Mouse (Mus musculus) testis, adult 2 months (tissue): Measurements from ENCODE around the gene Txn1. TPM values are rescaled to one million over a fixed set of nuclear protein-coding genes. Genes with fewer than 3 reads are reported as not detected.
A peak's percentile ranks its signal among the peaks of the same experiment; 100 is the strongest.

Experiments used
- H3K27ac ChIP-seq: fragments of 200-500 bp; 2 replicates; pipeline ENCODE4 v1.5.1; 2012; ENCODE audit warnings: low read depth, low read length; ENCODE audit not compliant: control insufficient read depth, insufficient read depth
- H3K27me3 ChIP-seq: fragments of 200-500 bp; 2 replicates; pipeline ENCODE4 v1.6.1; 2012; ENCODE audit warnings: mild to moderate bottlenecking, low read length, moderate library complexity; ENCODE audit not compliant: control insufficient read depth, insufficient read depth
- H3K36me3 ChIP-seq: fragments of 200-500 bp; 2 replicates; pipeline ENCODE4 v1.6.1; 2012; ENCODE audit warnings: mild to moderate bottlenecking, low read length; ENCODE audit not compliant: control insufficient read depth, insufficient read depth
- H3K4me1 ChIP-seq: fragments of 200-500 bp; 2 replicates; pipeline ENCODE4 v1.6.1; 2012; ENCODE audit warnings: low read length; ENCODE audit not compliant: control insufficient read depth, insufficient read depth
- H3K4me3 ChIP-seq: fragments of 200-500 bp; 2 replicates; pipeline ENCODE4 v1.5.1; 2012; ENCODE audit warnings: low read depth, mild to moderate bottlenecking, low read length, moderate library complexity, mixed read lengths; ENCODE audit not compliant: control insufficient read depth
- CTCF ChIP-seq: fragments of 200-500 bp; IDR thresholded peaks from 2 replicates; pipeline ENCODE4 v1.5.1; 2012; ENCODE audit warnings: low read depth, mild to moderate bottlenecking, inconsistent platforms, low read length, moderate library complexity; ENCODE audit not compliant: control insufficient read depth, insufficient read depth, insufficient replicate concordance
- POLR2A ChIP-seq: fragments of 200-500 bp; IDR thresholded peaks from 2 replicates; pipeline ENCODE4 v1.6.1; 2012; ENCODE audit warnings: low read depth, mild to moderate bottlenecking, inconsistent platforms, low read length, moderate library complexity; ENCODE audit not compliant: control insufficient read depth
- polyA plus RNA-seq: library from polyadenylated mRNA; depleted of rRNA; stranded (reverse); fragments of >200 nt; gene quantifications from 2 replicates; pipeline ENCODE4 v1.2.3, GENCODE M21; 2012; rRNA removed

The Txn1 gene
- 19.7 and 22.5 TPM in 2 replicates for polyA plus RNA-seq

- H3K27ac ChIP-seq, result peak within 1 kb of the TSS; percentile 96
- H3K4me3 ChIP-seq, result peak within 1 kb of the TSS; percentile 90
- H3K4me1 ChIP-seq, result peaks cover 13% of the 10 kb centered on the region
- TF ChIP-seq POLR2A, result peak; percentile 69
- no peak for TF ChIP-seq CTCF
- H3K36me3 ChIP-seq, result no peaks in the 10 kb centered on the region
- no peaks in the 10 kb centered on the region for H3K27me3 ChIP-seq
Observed at GRCm38 (mm10) chr4:57956029-57956960, at the start of gene Txn1. Gene Txn1 (minus strand): TSS chr4:57956411.

GRCm38 (mm10) chr4:58003501-58003900 lies 47.3 kb upstream of the Txn1 start:
- Histone ChIP-seq H3K4me1 (no peaks in the 10 kb centered on the region; the same call in 1 of the 2 replicates), H3K36me3 (no peaks in the 10 kb centered on the region), H3K27me3 (no peaks in the 10 kb centered on the region), H3K4me3 (no peak overlapping the region; the same call in 1 of the 2 replicates), H3K27ac (no peak overlapping the region)
- TF ChIP-seq POLR2A, result no peak
- no peak for TF ChIP-seq CTCF

GRCm38 (mm10) chr4:57991425-57991824 lies 35.2 kb upstream of the Txn1 start:
- H3K36me3 ChIP-seq, result no peaks in the 10 kb centered on the region
- TF ChIP-seq CTCF, result no peak
- no peak for TF ChIP-seq POLR2A

GRCm38 (mm10) chr4:57974400-57975117 lies 18.3 kb upstream of the Txn1 start:
- no peak overlapping the region for H3K27ac ChIP-seq
- no peaks in the 10 kb centered on the region for H3K4me1 ChIP-seq
- no peaks in the 10 kb centered on the region for H3K27me3 ChIP-seq
- H3K4me3 ChIP-seq, result no peak overlapping the region
- H3K36me3 ChIP-seq, result no peaks in the 10 kb centered on the region
- no peak for TF ChIP-seq POLR2A
- no peak for TF ChIP-seq CTCF

More at GRCm38 (mm10) chr4:57991425-57991824, 35.2 kb upstream of the Txn1 start:
- Histone ChIP-seq H3K27ac (no peak overlapping the region), H3K4me3 (no peak overlapping the region), H3K4me1 (peaks cover 2% of the 10 kb centered on the region; the same call in 1 of the 2 replicates), H3K27me3 (no peaks in the 10 kb centered on the region)

GRCm38 (mm10) chr4:57973592-57974268 lies 17.5 kb upstream of the Txn1 start:
- no peaks in the 10 kb centered on the region for H3K36me3 ChIP-seq
- H3K27me3 ChIP-seq, result no peaks in the 10 kb centered on the region
- H3K27ac ChIP-seq, result no peak overlapping the region
- TF ChIP-seq POLR2A (no peak), CTCF (no peak)
- no peak overlapping the region for H3K4me3 ChIP-seq
- H3K4me1 ChIP-seq, result no peaks in the 10 kb centered on the region

- Histone ChIP-seq H3K27me3 (no peaks in the 10 kb centered on the region), H3K4me1 (no peaks in the 10 kb centered on the region), H3K36me3 (no peaks in the 10 kb centered on the region), H3K27ac (no peak overlapping the region), H3K4me3 (no peak overlapping the region)
- TF ChIP-seq POLR2A (no peak), CTCF (no peak)
Observed at GRCm38 (mm10) chr4:57970285-57970684, 14.1 kb upstream of the Txn1 start.
